Mouse (Mus musculus): ENCODE measurements around the gene Olfr727. TPM values are rescaled to one million over a fixed set of nuclear protein-coding genes. Genes with fewer than 3 reads are reported as not detected.

Olfr727 gene
- not detected in 2 replicates for polyA plus RNA-seq (2015; fragmentation: Nextera tagmentation; extraction: Ambion mirVana)

DNA sequence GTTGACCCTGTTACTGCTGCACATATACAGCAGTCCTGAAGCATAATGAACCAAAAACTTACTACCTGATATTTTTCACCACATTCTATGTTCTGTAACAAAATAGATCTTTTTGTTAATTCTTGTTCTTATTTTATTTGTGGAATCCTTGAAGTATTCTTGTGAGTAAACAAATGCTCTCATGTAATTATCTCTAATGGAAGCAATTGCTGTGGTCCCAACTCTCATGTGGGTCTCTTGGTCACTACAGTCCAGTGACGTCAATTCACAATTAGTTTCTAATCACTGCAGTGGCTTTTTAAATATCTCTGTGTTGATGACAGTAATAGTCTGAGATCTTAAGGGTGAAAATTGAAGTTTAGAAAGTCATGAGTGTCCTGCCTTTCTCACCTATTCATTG is at the start of gene Olfr727:
Gene Olfr727 (plus strand): TSS at position 301 of the 400 bp plus-strand sequence.

DNA sequence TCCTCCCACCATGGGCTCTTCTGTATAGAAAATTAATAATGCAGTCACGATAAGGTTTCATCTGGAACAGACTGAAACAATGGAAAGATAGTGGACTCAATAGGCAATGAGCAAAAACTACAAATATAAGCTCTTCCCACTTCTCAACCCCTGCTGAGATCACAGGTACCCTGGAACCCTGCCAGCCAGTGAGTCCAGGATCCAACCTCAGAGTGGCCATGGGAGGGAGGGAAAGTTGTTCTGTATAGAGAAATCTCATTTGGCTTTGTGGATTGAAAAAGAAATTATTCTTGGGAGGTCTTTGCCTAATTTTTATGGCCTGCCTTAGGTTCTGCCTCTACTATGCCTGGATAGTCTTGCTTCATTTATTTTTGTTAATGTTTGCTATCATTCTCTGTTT is 32.1 kb upstream of the Olfr727 start, which contains the start of gene Olfr726:
Gene Olfr726 (minus strand): TSS at position 101 of the 400 bp plus-strand sequence.

DNA sequence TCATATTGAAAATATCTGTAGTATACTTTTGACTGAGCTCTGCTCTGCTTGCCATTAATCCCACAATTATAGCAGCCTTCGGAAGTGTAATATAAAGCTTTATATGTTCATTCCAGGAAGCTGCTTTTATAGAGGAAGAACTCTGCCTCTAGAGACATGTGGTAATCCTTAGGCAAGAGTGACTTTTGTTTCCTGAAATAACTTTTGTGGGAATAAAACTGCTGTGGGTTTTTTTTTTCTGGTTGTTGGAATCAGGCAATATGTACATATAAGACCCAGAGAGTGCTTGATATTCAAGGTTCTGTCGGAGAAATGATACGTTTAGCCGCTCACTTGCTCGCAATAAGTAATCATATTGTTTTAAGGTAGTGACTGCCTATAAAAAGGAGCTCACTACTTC is 19.6 kb downstream of the Olfr727 start, which contains the start of gene Olfr728:
Gene Olfr728 (minus strand): TSS at position 101 of the 400 bp plus-strand sequence.

DNA sequence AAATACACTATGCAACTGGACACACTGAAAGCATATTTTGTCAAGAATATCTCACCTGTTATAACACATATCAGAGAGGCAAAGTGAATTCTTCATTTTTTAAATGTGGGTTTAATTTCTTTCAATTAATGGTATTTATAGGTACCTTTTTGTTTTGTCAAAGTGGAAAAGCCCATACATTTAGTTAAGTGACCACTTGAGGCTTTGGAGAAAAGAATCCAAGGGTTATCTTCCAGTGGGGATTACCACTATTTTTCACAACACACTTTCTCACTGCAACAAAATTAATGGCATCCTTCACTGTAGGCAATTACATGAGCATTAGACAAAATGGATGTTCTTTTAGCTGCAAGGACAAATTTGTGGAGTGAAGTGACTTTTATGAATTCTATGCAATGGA is 29.8 kb downstream of the Olfr727 start, which contains the start of gene Olfr729:
Gene Olfr729 (minus strand): TSS at position 101 of the 400 bp plus-strand sequence.

Other genes starting within 250 kb of the Olfr727 start
- not detected in 2 replicates for gene Olfr722, start 221.2 kb upstream of the Olfr727 start, polyA plus RNA-seq (2015; fragmentation: Nextera tagmentation; extraction: Ambion mirVana)
- not detected in 2 replicates for gene Olfr723, start 191.4 kb upstream of the Olfr727 start, polyA plus RNA-seq (2015; fragmentation: Nextera tagmentation; extraction: Ambion mirVana)
- not detected in 2 replicates for gene Olfr724, start 159.9 kb upstream of the Olfr727 start, polyA plus RNA-seq (2015; fragmentation: Nextera tagmentation; extraction: Ambion mirVana)
- not detected in 2 replicates for gene Olfr725, start 82.8 kb upstream of the Olfr727 start, polyA plus RNA-seq (2015; fragmentation: Nextera tagmentation; extraction: Ambion mirVana)
- gene Olfr726, start 32.2 kb upstream of the Olfr727 start, polyA plus RNA-seq (2015; fragmentation: Nextera tagmentation; extraction: Ambion mirVana): not detected in 2 replicates
- gene Olfr728, start 19.5 kb downstream of the Olfr727 start, polyA plus RNA-seq (2015; fragmentation: Nextera tagmentation; extraction: Ambion mirVana): not detected in 2 replicates
- gene Olfr729, start 29.7 kb downstream of the Olfr727 start, polyA plus RNA-seq (2015; fragmentation: Nextera tagmentation; extraction: Ambion mirVana): not detected in 2 replicates
- gene Olfr730, start 65.0 kb downstream of the Olfr727 start, polyA plus RNA-seq (2015; fragmentation: Nextera tagmentation; extraction: Ambion mirVana): not detected in 2 replicates
- gene Olfr731, start 118.7 kb downstream of the Olfr727 start, polyA plus RNA-seq (2015; fragmentation: Nextera tagmentation; extraction: Ambion mirVana): not detected in 2 replicates
- not detected in 2 replicates for gene Olfr732, start 161.0 kb downstream of the Olfr727 start, polyA plus RNA-seq (2015; fragmentation: Nextera tagmentation; extraction: Ambion mirVana)
- gene Olfr733, start 178.3 kb downstream of the Olfr727 start, polyA plus RNA-seq (2015; fragmentation: Nextera tagmentation; extraction: Ambion mirVana): not detected in 2 replicates
- gene Olfr734, start 203.6 kb downstream of the Olfr727 start, polyA plus RNA-seq (2015; fragmentation: Nextera tagmentation; extraction: Ambion mirVana): not detected in 2 replicates
- not detected in 2 replicates for gene Olfr735, start 225.7 kb downstream of the Olfr727 start, polyA plus RNA-seq (2015; fragmentation: Nextera tagmentation; extraction: Ambion mirVana)
- not detected in 2 replicates for gene Tlr11, start 234.7 kb downstream of the Olfr727 start, polyA plus RNA-seq (2015; fragmentation: Nextera tagmentation; extraction: Ambion mirVana)

Data from urinary bladder, postnatal 0 days (tissue).